Mouse (Mus musculus) right cerebral cortex, postnatal 10 days (tissue): ENCODE measurements around the gene Cdh12.
"Not testable (repeated sequence)": the region's sequence is repeated elsewhere in the genome, so short reads cannot be mapped to it uniquely, and the experiment has no call there.

ENCODE experiments used
- DNase-seq, 2 experiments: peaks; one replicate each; pipeline ENCODE4 v3.0.0; 2021; ENCODE audit warnings: low spot score in 2 of 2

The Cdh12 gene

GRCm38 (mm10) chr15:20448861-20449663, at the start of gene Cdh12:
TSS of gene Cdh12 (plus strand) at chr15:20449265.
- peak; percentile 55 to 64 for DNase-seq

GRCm38 (mm10) chr15:20403596-20403995, 45.5 kb upstream of the Cdh12 start:
- DNase-seq, result no peak

- DNase-seq, result no peak
Measured at GRCm38 (mm10) chr15:20413397-20413796, 35.7 kb upstream of the Cdh12 start.

GRCm38 (mm10) chr15:20436356-20436755, 12.7 kb upstream of the Cdh12 start:
- DNase-seq, result no peak

- no peak for DNase-seq
Measured at GRCm38 (mm10) chr15:20450558-20450957, 1.5 kb downstream of the Cdh12 start.

- DNase-seq, result no peak
Measured at GRCm38 (mm10) chr15:20458508-20458907, 9.4 kb downstream of the Cdh12 start.

GRCm38 (mm10) chr15:20462500-20462899, 13.4 kb downstream of the Cdh12 start:
- no peak for DNase-seq

- DNase-seq, result no peak
Measured at GRCm38 (mm10) chr15:20463601-20464000, 14.5 kb downstream of the Cdh12 start.

- DNase-seq, result no peak
Measured at GRCm38 (mm10) chr15:20550979-20551378, 101.9 kb downstream of the Cdh12 start.

GRCm38 (mm10) chr15:20571012-20571411, 121.9 kb downstream of the Cdh12 start:
- no peak for DNase-seq

GRCm38 (mm10) chr15:20582567-20583075, 133.6 kb downstream of the Cdh12 start:
- no peak for DNase-seq

- no peak for DNase-seq
Measured at GRCm38 (mm10) chr15:20591599-20591998, 142.5 kb downstream of the Cdh12 start.

- not testable (repeated sequence) for DNase-seq
Measured at GRCm38 (mm10) chr15:20605751-20606150, 156.7 kb downstream of the Cdh12 start.

GRCm38 (mm10) chr15:20634593-20634992, 185.5 kb downstream of the Cdh12 start:
- peak in 1 of 2 experiments; percentile 29 for DNase-seq

GRCm38 (mm10) chr15:20639155-20639554, 190.1 kb downstream of the Cdh12 start:
- DNase-seq, result no peak

GRCm38 (mm10) chr15:20642905-20643414, 193.9 kb downstream of the Cdh12 start:
- no peak for DNase-seq

GRCm38 (mm10) chr15:20660221-20660620, 211.2 kb downstream of the Cdh12 start:
- DNase-seq, result peak; percentile 52 to 61

- DNase-seq, result no peak
Measured at GRCm38 (mm10) chr15:20666650-20667049, 217.6 kb downstream of the Cdh12 start, which contains the start of gene Acot10. TSS of gene Acot10 (minus strand) at chr15:20666750.

- DNase-seq, result no peak
Measured at GRCm38 (mm10) chr15:20667350-20667749, 218.3 kb downstream of the Cdh12 start.

GRCm38 (mm10) chr15:20667989-20668388, 218.9 kb downstream of the Cdh12 start:
- no peak for DNase-seq

- not testable (repeated sequence) for DNase-seq
Measured at GRCm38 (mm10) chr15:20669507-20669906, 220.4 kb downstream of the Cdh12 start.

- DNase-seq, result no peak
Measured at GRCm38 (mm10) chr15:20682719-20683118, 233.7 kb downstream of the Cdh12 start.

- DNase-seq, result no peak
Measured at GRCm38 (mm10) chr15:20684200-20684599, 235.1 kb downstream of the Cdh12 start.
